Mouse (Mus musculus) cerebellum, adult 2 months (tissue): ENCODE results near the gene BC051665.

ENCODE experiments used
- CTCF ChIP-seq: fragments of 200-500 bp; IDR thresholded peaks from 2 replicates; pipeline ENCODE4 v1.5.1; 2011; ENCODE audit warnings: low read depth, mild to moderate bottlenecking, control low read depth, low read length, moderate library complexity, borderline replicate concordance; ENCODE audit not compliant: insufficient read depth
- POLR2A ChIP-seq: fragments of 200-500 bp; IDR thresholded peaks from 2 replicates; pipeline ENCODE4 v1.6.1; 2011; ENCODE audit warnings: low read length, control low read depth, borderline replicate concordance; ENCODE audit not compliant: insufficient read depth

- TF ChIP-seq POLR2A, result no peak
- TF ChIP-seq CTCF, result no peak
Observed at GRCm38 (mm10) chr13:60757292-60757691, 28.9 kb downstream of the BC051665 start.
